Mouse (Mus musculus): ENCODE data around the gene Plekho2. TPM values are rescaled to one million over a fixed set of nuclear protein-coding genes. Genes with fewer than 3 reads are reported as not detected.
A peak's percentile ranks its signal among the peaks of the same experiment; 100 is the strongest.

The Plekho2 gene
- total RNA-seq (2021) = 10 to 100 TPM; 49.9 to 61.0 TPM
- polyA plus RNA-seq (2012; rRNA removed) = 48.8 and 61.6 TPM in 2 replicates
- long read RNA-seq, full-length matches to known transcripts = 29 of 42 reads
- long read RNA-seq, partial matches to known transcripts = 2 of 42 reads
- long read RNA-seq, other reads (novel, unspliced or antisense) = 11 of 42 reads

- peak; percentile 97 for DNase-seq
These were observed at the start of gene Plekho2 for GRCm38 (mm10) chr9:65579781-65580371. Gene Plekho2, minus strand, starts transcription at chr9:65580040.

DNA sequence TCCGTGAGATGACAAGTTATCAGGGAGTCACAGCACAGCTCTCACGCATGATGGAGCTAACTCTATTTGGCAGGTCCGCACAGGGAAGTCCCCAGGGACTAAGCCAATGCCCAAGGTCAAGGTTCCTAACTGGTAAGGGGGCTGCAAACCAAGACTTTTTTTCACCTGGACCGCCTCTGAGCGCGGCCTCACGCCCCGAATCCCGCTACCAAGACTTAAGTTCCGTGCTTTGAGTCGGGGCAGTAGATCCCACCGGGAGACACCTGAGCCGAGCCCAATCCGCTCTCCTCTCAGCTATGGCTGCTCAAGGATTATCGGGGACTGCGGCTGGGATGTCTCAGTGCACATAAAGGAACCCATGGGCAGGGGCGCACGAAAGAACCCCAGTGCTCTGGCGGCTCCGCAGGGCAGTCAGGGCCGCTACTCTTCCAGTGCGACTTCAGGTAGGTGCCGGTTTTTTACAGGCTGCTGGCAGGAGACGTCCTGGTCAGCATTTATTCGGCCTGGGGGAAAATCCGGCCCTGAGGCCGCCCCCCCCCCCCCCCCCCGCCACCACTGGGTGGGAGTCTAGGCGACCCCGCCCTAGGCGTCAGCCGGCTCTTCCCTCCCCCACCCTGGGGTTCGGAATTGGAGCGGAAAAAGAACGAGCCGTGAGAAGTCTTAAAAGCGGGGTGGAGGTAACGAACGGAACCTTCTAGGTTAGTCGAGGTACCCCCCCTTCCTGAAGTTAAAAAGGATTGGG, 49.4 kb upstream of the Plekho2 start, which contains the start of gene Rbpms2:
Rbpms2 (plus strand) TSS at position 624 of the 742 bp plus-strand sequence.
- peak; percentile 73 for DNase-seq

- DNase-seq = no peak
These were observed 44.4 kb upstream of the Plekho2 start for GRCm38 (mm10) chr9:65624266-65624665.

GRCm38 (mm10) chr9:65622826-65623225, 43.0 kb upstream of the Plekho2 start:
- no peak for DNase-seq

DNA sequence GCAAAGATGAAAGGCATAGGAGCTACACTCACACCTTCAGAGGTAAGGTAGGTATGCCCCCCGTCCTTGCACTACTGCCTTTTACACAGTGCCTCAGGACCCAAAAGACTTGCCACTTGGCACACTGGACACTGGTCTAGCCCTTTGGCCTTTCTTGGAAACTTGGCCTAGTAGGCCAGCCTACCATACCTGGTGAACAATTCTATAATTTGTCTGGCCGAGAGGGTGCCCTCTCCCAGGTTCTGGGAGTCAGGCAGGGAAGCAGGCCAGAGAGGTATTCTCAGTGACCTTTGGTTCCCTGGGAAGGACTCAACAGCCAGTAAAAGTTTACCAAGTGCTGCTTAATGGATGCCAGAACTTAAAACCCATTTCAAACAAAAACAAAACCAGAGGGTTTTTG, 41.8 kb upstream of the Plekho2 start:
- DNase-seq = no peak

- no peak for DNase-seq
These were observed 41.4 kb upstream of the Plekho2 start for GRCm38 (mm10) chr9:65621196-65621595.

GRCm38 (mm10) chr9:65619311-65619710, 39.5 kb upstream of the Plekho2 start:
- DNase-seq = no peak

- DNase-seq = no peak
These were observed 33.3 kb upstream of the Plekho2 start for GRCm38 (mm10) chr9:65613098-65613497.

GRCm38 (mm10) chr9:65611969-65612486, 32.2 kb upstream of the Plekho2 start:
- DNase-seq = no peak

DNA sequence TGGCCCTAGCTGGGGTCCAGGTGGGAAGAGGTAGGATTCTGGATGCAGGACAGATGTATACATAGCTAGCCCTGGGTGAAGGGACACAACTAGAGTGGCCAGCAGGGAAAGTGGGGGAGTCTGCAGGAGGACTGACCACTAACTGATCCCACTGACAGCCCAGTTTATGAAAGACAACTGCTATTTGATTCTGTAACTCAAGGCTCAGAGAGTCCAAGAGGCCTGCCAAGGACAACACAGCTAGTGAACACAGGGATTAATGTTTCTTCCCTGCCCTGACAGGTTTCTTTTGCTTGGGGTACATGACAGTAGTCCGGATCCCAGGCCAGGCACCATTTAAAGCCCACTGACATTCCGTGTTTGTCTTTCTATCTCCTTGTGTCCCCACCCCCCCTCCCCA, 27.3 kb upstream of the Plekho2 start:
- DNase-seq = no peak

DNA sequence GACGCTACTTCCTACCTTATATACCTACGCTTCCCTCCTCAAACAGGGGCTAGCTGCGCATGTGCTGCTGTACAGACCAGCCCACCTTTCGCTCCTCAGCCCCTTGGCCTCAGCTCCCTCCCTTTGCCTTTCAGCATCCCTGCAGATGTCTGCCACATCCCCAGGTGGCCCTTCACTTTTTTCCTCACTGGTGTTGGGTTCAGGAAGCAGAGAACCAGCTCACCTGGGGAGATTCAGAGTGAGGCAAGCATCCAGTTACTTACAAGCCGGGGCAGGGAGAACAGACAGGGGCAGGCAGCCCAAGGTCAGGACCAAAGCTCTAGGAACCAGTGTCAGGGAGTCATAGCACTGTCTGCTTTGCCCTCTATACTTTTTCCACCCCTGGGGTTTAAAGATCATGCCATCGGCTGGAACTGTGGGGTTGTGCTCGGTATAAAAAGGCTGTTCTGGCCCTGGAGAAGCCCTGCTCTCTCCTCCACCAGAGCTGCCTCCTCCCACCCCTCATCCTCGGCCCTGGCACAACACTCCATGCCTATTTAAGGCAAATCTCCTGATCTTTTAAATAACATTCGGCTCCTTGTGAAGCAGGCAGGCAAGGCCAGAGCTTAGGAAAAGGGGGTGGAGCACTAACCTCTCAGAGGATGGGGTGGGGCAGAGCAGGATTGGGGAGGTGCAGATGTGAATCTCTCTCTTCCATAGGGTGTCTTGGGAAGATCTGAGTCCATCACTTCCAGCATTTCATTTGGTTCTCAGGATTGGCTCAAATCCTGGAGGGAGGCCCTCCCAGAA, 26.7 kb upstream of the Plekho2 start:
- DNase-seq = peak; percentile 51

GRCm38 (mm10) chr9:65605471-65606136, 25.8 kb upstream of the Plekho2 start:
- DNase-seq = peak; percentile 70

DNA sequence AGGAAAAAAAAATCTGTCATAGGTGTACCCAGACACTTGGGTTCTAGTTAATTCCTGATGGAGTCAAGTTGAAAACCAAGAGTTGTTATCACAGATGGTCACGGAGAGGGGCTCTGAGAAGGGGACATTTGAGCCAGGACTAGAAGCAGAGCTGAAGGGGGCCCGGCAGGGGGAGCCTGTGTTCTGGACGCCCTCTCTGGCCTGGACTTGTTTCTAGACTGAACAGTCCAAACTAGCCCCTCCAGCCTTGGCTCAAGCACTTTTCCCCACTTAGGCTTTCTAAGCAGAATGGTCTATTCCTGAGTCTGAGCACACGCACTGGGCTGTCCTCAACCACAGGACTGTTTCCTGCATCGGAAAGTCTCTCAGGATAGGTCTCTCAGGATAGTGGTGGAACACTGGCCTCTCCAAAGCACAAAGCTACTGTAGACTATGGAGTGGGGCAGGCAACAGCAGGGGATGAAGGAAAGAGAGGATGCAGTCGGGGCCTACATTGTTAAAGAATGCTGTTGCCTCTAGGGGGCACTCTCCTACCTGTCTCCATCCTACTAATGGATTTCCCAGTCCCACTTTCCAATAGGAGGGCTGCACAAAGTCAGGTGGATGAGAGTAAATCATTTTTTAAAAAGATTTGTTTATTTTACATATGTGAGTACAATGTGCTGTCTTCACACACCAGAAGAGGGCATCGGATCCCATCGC, 23.7 kb upstream of the Plekho2 start:
- DNase-seq = no peak

- no peak for DNase-seq
These were observed 21.1 kb upstream of the Plekho2 start for GRCm38 (mm10) chr9:65600951-65601350.

GRCm38 (mm10) chr9:65598765-65599249, 19.0 kb upstream of the Plekho2 start:
- peak; percentile 64 for DNase-seq

DNA sequence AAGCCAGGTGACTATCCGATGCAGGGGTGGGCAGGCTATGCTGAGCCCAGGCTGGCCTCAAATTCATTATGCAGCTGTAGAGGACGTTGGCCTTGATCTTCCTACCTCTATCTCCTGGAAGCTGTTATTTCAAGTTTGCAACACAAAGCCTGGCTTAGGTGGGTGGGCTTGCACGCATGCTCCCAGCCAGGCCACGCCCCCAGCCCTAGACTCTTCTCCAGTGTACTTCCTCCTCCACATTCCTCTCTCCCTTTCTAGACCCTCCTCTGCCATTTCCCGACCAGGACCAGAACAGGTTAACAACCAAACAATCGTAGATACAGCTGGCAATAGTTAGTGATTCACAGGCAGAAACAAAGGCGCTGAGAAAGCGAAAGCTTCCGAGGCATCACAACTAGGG, 13.8 kb upstream of the Plekho2 start:
- DNase-seq = no peak

- no peak for DNase-seq
These were observed 12.9 kb upstream of the Plekho2 start for GRCm38 (mm10) chr9:65592721-65593120.

DNA sequence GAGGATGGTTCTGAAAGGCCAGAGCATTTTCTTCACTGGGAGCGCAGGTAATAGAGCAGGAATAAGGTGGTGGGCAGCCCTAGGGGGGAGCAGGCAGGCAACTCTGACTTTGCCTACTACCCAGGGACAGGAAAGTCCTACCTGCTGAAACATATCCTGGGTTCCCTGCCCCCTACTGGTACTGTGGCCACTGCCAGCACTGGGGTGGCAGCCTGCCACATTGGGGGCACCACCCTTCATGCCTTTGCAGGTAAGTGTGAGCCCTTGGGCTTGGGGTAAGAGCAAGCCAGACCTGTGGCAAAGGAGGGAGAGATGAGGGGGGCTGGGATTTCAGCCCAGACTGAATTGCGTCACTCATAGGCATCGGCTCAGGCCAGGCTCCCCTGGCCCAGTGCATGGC, 9.3 kb upstream of the Plekho2 start:
- no peak for DNase-seq

GRCm38 (mm10) chr9:65587573-65588358, 7.9 kb upstream of the Plekho2 start:
- DNase-seq = peak; percentile 54

DNA sequence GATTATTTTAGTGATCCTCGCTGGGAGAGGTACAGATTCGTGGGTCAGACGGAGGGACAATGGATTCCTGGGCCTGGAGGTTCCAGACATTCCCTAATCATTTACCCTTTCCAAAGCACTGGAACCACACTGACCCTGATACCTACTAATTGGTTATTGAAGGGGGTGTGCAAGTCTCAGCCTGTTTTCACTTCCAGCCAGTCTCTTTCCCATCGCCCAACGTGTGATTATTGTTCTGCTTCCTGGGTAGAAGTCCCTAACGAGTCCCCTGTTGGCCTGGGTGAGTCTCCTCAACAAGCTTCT, 7.4 kb upstream of the Plekho2 start:
- DNase-seq = no peak
